Mouse (Mus musculus) heart, embryonic 14.5 days (tissue): ENCODE data around the gene Slc25a43. TPM values are rescaled to one million over a fixed set of nuclear protein-coding genes. Genes with fewer than 3 reads are reported as not detected.

Experiments used
- ATAC-seq: fragments of 200-750 bp; cut with Nextera tagmentation; 2 replicates; pipeline ENCODE4 v1.8.0; 2017; ENCODE audit warnings: low read depth, moderate TSS enrichment; ENCODE audit not compliant: insufficient number of reproducible peaks, insufficient read depth, low FRiP score
- H3K27ac ChIP-seq, 2 experiments: fragments of 200-500 bp in 1 of 2; fragments of 300-500 bp in 1 of 2; sonication (generic) in 1 of 2; replicated peaks in 1 of 2; 2 replicates each; pipeline ENCODE4 v1.5.1; 2012 to 2014; ENCODE audit warnings: low read depth in 2 of 2, low read length in 2 of 2, control low read depth in 1 of 2, mild to moderate bottlenecking in 1 of 2, mixed read lengths in 1 of 2; ENCODE audit not compliant: control insufficient read depth in 1 of 2, insufficient read depth in 1 of 2
- H3K27me3 ChIP-seq: fragments of 300-500 bp; sonication (generic); 2 replicates; pipeline ENCODE4 v1.6.1; 2014; ENCODE audit warnings: mild to moderate bottlenecking, low read length, control low read depth; ENCODE audit not compliant: control insufficient read depth, insufficient read depth
- H3K36me3 ChIP-seq: fragments of 300-500 bp; sonication (generic); 2 replicates; pipeline ENCODE4 v1.6.1; 2014; ENCODE audit warnings: mild to moderate bottlenecking, control low read depth, low read length, mixed read lengths; ENCODE audit not compliant: control insufficient read depth, insufficient read depth
- H3K4me1 ChIP-seq, 2 experiments: fragments of 200-500 bp in 1 of 2; fragments of 300-500 bp in 1 of 2; sonication (generic) in 1 of 2; 2 replicates each; pipeline ENCODE4 v1.6.1; 2012 to 2014; ENCODE audit warnings: low read length in 2 of 2, control low read depth in 1 of 2, mixed read lengths in 1 of 2; ENCODE audit not compliant: control insufficient read depth in 2 of 2, insufficient read depth in 2 of 2
- H3K4me2 ChIP-seq: fragments of 300-500 bp; sonication (generic); 2 replicates; pipeline ENCODE4 v1.6.1; 2014; ENCODE audit warnings: mild to moderate bottlenecking, low read length
- H3K4me3 ChIP-seq, 2 experiments: fragments of 200-500 bp in 1 of 2; fragments of 300-500 bp in 1 of 2; sonication (generic) in 1 of 2; 2 replicates each; pipeline ENCODE4 v1.5.1; 2012 to 2014; ENCODE audit warnings: low read length in 2 of 2, mild to moderate bottlenecking in 2 of 2, control low read depth in 1 of 2, low read depth in 1 of 2, moderate library complexity in 1 of 2; ENCODE audit not compliant: control insufficient read depth in 1 of 2, insufficient read depth in 1 of 2
- H3K9ac ChIP-seq: fragments of 300-500 bp; sonication (generic); 2 replicates; pipeline ENCODE4 v1.6.1; 2014; ENCODE audit warnings: mild to moderate bottlenecking, low read length
- H3K9me3 ChIP-seq: fragments of 300-500 bp; sonication (generic); 2 replicates; pipeline ENCODE4 v1.6.1; 2016; ENCODE audit warnings: low read length, control low read depth; ENCODE audit not compliant: control insufficient read depth
- WGBS: fragments of 180-500 bp; shearing (Covaris S2); extraction: QIAGEN DNeasy Blood & Tissue Kit; methylation state at CpG from one replicate; pipeline ENCODE4 v1.1.7; 2014; 5-methylcytosine and 5-hydroxymethylcytosine counted together
- polyA plus RNA-seq: library from polyadenylated mRNA; unstranded; fragments of >200 nt; fragmentation: Nextera tagmentation; extraction: Ambion mirVana; gene quantifications from 2 replicates; pipeline ENCODE4 v1.2.1, GENCODE M21; 2014

Gene Slc25a43
- polyA plus RNA-seq, 1 experiment from 2014 or later = 3.8 TPM

GRCm38 (mm10) chrX:36748573-36748972, 5.1 kb downstream of the Slc25a43 start:
- 59% methylated on average over 3 of the region's 3 CpGs for WGBS
- ATAC-seq = no peak
- peaks cover 2 to 4% of the 10 kb centered on the region in 2 experiments; a peak in 1 of 4 replicates for H3K4me1 ChIP-seq
- no peaks in the 10 kb centered on the region for H3K9me3 ChIP-seq
- no peak overlapping the region for H3K27ac ChIP-seq
- H3K9ac ChIP-seq = no peak overlapping the region
- no peaks in the 10 kb centered on the region for H3K27me3 ChIP-seq
- H3K4me3 ChIP-seq = no peak overlapping the region
- no peaks in the 10 kb centered on the region for H3K36me3 ChIP-seq
- H3K4me2 ChIP-seq = no peak overlapping the region

GRCm38 (mm10) chrX:36749281-36749785, 5.9 kb downstream of the Slc25a43 start:
- Histone ChIP-seq H3K27me3 (no peaks in the 10 kb centered on the region), H3K4me3 (no peak overlapping the region), H3K4me1 (peaks cover 2 to 4% of the 10 kb centered on the region in 2 experiments; a peak in 1 of 4 replicates), H3K27ac (no peak overlapping the region), H3K9ac (no peak overlapping the region), H3K36me3 (no peaks in the 10 kb centered on the region), H3K9me3 (no peaks in the 10 kb centered on the region), H3K4me2 (no peak overlapping the region)
- 63% methylated on average over 6 of the region's 6 CpGs for WGBS
- ATAC-seq = no peak

- H3K27ac ChIP-seq = no peak overlapping the region
- no peak overlapping the region for H3K4me2 ChIP-seq
- H3K36me3 ChIP-seq = no peaks in the 10 kb centered on the region
- no peaks in the 10 kb centered on the region for H3K27me3 ChIP-seq
- H3K9me3 ChIP-seq = no peaks in the 10 kb centered on the region
- H3K4me3 ChIP-seq = no peak overlapping the region
- ATAC-seq = no peak
- peaks cover 0 to 4% of the 10 kb centered on the region in 2 experiments; a peak in 1 of 4 replicates for H3K4me1 ChIP-seq
- WGBS = 58% methylated on average over 1 of the region's 1 CpGs
- no peak overlapping the region for H3K9ac ChIP-seq
Observed at GRCm38 (mm10) chrX:36750591-36750990, 7.1 kb downstream of the Slc25a43 start.

GRCm38 (mm10) chrX:36752586-36752985, 9.1 kb downstream of the Slc25a43 start:
- Histone ChIP-seq H3K4me3 (no peak overlapping the region), H3K9ac (no peak overlapping the region), H3K9me3 (no peaks in the 10 kb centered on the region), H3K27me3 (no peaks in the 10 kb centered on the region), H3K36me3 (no peaks in the 10 kb centered on the region), H3K4me2 (no peak overlapping the region), H3K4me1 (peaks cover 0 to 4% of the 10 kb centered on the region in 2 experiments; a peak in 1 of 4 replicates), H3K27ac (no peak overlapping the region)
- WGBS = 73% methylated on average over 3 of the region's 3 CpGs
- no peak for ATAC-seq

GRCm38 (mm10) chrX:36757796-36758472, 14.5 kb downstream of the Slc25a43 start:
- Histone ChIP-seq H3K4me2 (no peak overlapping the region), H3K9me3 (no peaks in the 10 kb centered on the region), H3K27me3 (no peaks in the 10 kb centered on the region), H3K9ac (no peak overlapping the region), H3K4me1 (no peaks in the 10 kb centered on the region), H3K27ac (no peak overlapping the region), H3K4me3 (no peak overlapping the region), H3K36me3 (no peaks in the 10 kb centered on the region)
- no peak for ATAC-seq
- WGBS = 67% methylated on average over 7 of the region's 7 CpGs

- WGBS = 49% methylated on average over 6 of the region's 6 CpGs
- Histone ChIP-seq H3K36me3 (no peaks in the 10 kb centered on the region), H3K4me2 (no peak overlapping the region), H3K27me3 (no peaks in the 10 kb centered on the region), H3K9ac (no peak overlapping the region), H3K4me1 (no peaks in the 10 kb centered on the region), H3K27ac (no peak overlapping the region), H3K4me3 (no peak overlapping the region), H3K9me3 (no peaks in the 10 kb centered on the region)
- no peak for ATAC-seq
Observed at GRCm38 (mm10) chrX:36758566-36758965, 15.1 kb downstream of the Slc25a43 start.

GRCm38 (mm10) chrX:36760946-36761635, 17.6 kb downstream of the Slc25a43 start:
- Histone ChIP-seq H3K4me2 (no peak overlapping the region), H3K9me3 (no peaks in the 10 kb centered on the region), H3K4me1 (no peaks in the 10 kb centered on the region), H3K27me3 (no peaks in the 10 kb centered on the region), H3K27ac (no peak overlapping the region), H3K9ac (no peak overlapping the region), H3K36me3 (no peaks in the 10 kb centered on the region), H3K4me3 (no peak overlapping the region)
- WGBS = 55% methylated on average over 6 of the region's 6 CpGs
- no peak for ATAC-seq
